Mouse (Mus musculus) regulatory T cell (primary cell): ENCODE results near the gene Kif15.

Experiments used
- in situ Hi-C: fragments of 300-600 bp; cut with MboI, MseI; formaldehyde crosslinking; loops from one replicate; pipeline ENCODE4 v1.15.1; 2025; ENCODE audit warnings: high pct_unique_total_duplicates

The Kif15 gene

GRCm38 (mm10) chr9:122950643-122951475 is at the start of gene Kif15, which contains the start of gene 1110059G10Rik:
Gene Kif15, plus strand, starts transcription at chr9:122951046.
Gene 1110059G10Rik, minus strand, starts transcription at chr9:122951000.
- in situ Hi-C loops, result no loop called here

DNA sequence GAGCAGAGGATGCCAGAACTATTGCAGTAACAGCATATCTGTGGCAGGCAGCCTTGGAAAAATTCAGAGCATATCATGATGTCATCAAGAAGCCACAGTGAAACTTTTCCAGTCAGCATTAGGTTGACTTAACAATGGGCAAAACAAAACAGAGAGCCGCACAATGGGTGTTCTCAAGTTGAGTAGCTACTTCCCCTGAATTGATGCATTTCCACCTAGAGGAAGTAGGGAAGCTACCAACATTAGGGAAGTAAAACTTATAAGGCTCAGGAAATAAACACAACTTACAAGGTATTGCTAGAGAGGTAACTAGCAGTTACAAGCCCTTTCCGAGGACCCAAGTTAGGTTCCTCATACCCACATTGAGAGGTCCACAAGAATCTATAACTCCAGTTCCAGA is 49.8 kb upstream of the Kif15 start:
- in situ Hi-C loops, result loop anchor here (25.0 kb wide), 1 partner anchor 414 kb away; no protein-coding TSS in a partner anchor

GRCm38 (mm10) chr9:122902717-122903535 is 47.9 kb upstream of the Kif15 start:
- in situ Hi-C loops, result loop anchor here (25.0 kb wide), 1 partner anchor 416 kb away; no protein-coding TSS in a partner anchor

GRCm38 (mm10) chr9:122922436-122922835 is 28.4 kb upstream of the Kif15 start:
- in situ Hi-C loops, result loop anchor here (25.0 kb wide), 1 partner anchor 435 kb away; no protein-coding TSS in a partner anchor

GRCm38 (mm10) chr9:122922936-122923381 is 27.9 kb upstream of the Kif15 start, which contains the start of gene Zfp105:
Gene Zfp105, plus strand, starts transcription at chr9:122923072.
- in situ Hi-C loops, result loop anchor here (25.0 kb wide), 1 partner anchor 436 kb away; no protein-coding TSS in a partner anchor

GRCm38 (mm10) chr9:122928915-122929314 is 21.9 kb upstream of the Kif15 start:
- in situ Hi-C loops, result no loop called here

GRCm38 (mm10) chr9:122998406-122999192 is 47.8 kb downstream of the Kif15 start:
- in situ Hi-C loops, result loop anchor here (25.0 kb wide), 1 partner anchor 1236 kb away; the partner anchor contains the start of gene Zfp651

DNA sequence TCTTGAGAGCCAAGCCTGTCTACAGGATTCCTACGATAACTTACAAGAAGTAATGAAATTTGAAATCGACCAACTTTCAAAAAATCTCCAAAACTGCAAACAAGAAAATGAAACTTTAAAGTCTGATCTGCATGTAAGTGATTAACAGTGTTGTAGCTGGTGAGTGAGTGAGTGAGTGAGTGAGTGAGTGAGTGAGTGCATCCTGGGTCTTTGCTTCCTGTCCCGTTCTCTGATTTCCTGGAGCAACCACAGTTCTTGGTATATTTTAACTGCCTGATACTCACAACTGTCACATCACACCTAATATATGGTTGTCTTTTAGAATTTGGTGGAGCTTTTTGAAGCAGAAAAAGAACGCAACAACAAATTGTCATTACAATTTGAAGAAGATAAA is 48.3 kb downstream of the Kif15 start:
- in situ Hi-C loops, result loop anchor here (25.0 kb wide), 1 partner anchor 1237 kb away; the partner anchor contains the start of gene Zfp651

- in situ Hi-C loops, result loop anchor here (5.0 kb wide), 1 partner anchor 98 kb away; no protein-coding TSS in a partner anchor
Measured at GRCm38 (mm10) chr9:123004718-123005117, 53.9 kb downstream of the Kif15 start.

GRCm38 (mm10) chr9:123006071-123006470 is 55.2 kb downstream of the Kif15 start:
- in situ Hi-C loops, result loop anchor here (5.0 kb wide), 1 partner anchor 96 kb away; no protein-coding TSS in a partner anchor

- in situ Hi-C loops, result no loop called here
Measured at GRCm38 (mm10) chr9:123020995-123021631, 70.3 kb downstream of the Kif15 start, which contains the start of gene Tmem42. Gene Tmem42, plus strand, starts transcription at chr9:123021326.

DNA sequence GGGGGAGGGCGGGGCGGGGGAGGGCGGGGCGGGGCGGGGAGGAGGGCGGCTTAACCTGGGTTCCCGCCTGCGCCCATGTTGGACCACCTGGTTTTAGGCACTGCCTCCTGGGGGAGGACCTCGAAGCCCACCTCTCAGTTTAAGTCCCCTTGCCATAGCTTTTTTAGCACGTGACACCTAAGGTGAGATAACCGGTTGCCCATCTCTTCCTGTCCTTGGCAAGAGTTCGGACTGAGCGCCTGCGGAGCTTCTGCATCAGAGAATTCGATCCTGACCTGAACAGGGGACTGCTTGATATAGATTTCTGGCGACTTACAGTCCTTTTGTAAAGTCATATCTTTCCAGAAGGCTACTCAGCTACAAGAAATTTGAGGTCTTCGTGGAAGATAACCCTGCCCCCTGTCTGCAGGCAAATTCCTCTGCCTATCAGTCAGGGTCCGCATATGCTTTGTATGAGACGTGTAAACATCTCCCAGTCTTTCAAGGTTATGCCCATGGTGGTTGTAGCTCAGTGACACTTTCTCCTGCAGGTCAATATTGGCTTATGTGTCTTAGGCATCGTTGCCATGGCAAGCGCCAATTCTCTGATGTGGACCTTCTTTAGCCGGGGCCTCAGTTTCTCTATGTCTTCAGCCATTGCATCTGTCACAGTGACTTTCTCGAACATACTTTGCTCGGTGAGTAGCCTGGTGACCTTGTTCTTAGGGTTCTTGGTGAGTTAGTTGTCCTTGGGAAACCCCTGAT is 71.0 kb downstream of the Kif15 start:
- in situ Hi-C loops, result no loop called here

DNA sequence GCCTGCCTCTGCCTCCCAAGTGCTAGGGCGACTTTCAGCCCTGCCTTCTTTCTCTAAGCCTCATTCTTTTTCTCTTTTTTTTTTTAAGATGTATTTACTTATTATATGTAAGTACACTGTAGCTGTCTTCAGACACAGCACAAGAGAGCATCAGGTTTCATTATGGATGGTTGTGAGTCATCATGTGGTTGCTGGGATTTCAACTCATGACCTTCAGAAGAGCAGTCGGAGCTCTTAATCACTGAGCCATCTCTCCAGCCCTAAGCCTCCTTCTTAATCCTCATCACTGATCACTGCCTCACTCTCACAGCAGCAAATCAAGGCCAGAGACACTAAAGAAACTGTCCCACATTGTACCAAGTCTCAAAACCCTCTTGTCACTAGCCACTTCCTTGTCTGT is 73.4 kb downstream of the Kif15 start:
- in situ Hi-C loops, result no loop called here

DNA sequence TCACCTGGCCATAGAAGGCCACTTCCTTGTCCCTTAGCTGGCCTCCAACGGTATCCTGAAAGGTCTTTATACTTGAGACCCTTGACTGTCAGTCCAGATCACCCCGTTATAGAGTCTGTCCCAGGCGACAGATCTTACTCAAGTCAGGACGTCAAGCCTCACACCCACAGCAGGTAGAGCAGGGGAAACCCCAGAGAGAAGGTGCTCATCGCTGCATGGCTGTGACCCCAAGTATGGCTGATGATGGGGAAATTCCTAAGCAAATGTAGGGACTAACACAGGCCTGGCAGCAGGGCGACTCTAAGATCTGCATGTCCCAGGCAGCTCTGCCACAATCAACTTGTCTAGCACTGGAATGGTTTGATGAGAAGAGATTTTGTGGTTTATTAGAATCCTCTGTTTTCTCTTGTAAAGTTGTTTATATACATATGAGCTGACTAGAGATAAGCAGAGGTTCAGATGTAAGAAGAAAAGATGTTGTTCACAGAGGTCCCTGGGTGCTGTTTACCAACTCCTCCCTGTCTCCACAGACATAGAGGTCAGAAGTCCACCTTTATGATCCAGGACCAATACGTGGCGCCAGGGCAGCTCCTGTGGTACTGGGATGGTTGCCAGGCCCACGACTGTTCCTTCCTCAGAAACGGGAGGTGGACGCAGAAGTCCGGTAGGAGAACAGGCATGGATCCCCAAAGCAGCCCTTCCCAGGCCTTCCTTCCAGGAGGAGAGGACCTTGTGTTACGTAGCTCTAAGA is 80.8 kb downstream of the Kif15 start:
- in situ Hi-C loops, result no loop called here

DNA sequence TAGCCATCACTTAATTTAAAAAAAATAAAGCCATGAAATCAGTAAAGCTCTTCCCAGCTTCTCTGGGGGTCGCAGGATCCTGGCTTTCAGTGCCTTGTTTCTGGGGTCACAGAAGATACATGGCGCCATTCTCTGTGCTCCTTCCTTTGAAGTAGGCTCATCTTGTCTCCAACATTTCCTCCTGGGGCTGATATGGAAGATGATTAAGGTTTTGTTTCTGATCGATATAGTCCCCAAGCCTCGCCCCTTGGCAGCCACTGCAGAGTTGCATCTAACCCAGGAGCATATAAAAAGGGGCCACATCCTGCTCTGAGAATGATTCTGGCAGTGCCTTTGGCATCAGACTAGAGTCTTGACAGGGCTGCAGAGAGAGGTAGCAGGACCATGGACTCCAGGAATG is 83.6 kb downstream of the Kif15 start, which contains the start of gene Tgm4:
Tgm4 (plus strand) TSS at position 301 of the 400 bp plus-strand sequence.
- in situ Hi-C loops, result no loop called here

GRCm38 (mm10) chr9:123047665-123048064 is 96.8 kb downstream of the Kif15 start:
- in situ Hi-C loops, result no loop called here

- in situ Hi-C loops, result no loop called here
Measured at GRCm38 (mm10) chr9:123058724-123059292, 108.0 kb downstream of the Kif15 start.

DNA sequence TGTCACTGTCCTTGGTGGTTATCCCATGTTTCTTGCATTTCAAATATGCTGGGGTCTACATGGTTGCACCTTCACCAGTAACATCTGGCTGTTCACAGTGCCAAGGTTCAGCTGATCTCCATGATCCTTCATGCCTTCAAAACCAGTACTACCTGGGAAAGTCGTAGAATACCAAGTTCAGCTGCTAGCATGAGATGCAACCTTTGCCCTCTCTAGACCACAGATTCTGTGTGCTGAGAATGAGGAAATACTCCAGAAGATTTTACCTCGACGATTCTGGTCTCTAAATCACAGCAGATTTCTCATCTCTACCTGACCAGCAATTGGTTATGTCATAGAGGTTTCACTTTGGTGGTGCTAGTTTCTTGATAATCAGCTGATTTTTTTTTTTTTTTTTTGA is 109.3 kb downstream of the Kif15 start:
- in situ Hi-C loops, result no loop called here
